Comparison of ENCODE assay signal across 8 mouse cellular contexts in genomic region chr4:105158651-105159530, GRCm38 (mm10). TPM values are rescaled to one million over a fixed set of nuclear protein-coding genes. Genes with fewer than 3 reads are reported as not detected.
DNase-seq lines count a peak whose midpoint lies in the region; ATAC-seq and TF ChIP-seq lines count a peak whose summit lies in the region.

No protein-coding gene starts in this region.

- H3K4me1 ChIP-seq in forebrain, embryonic 13.5 days, result peaks cover 55% of the 10 kb centered on the region
- H3K4me1 ChIP-seq in hindbrain, embryonic 15.5 days (replicated peaks), result peaks cover 20% of the 10 kb centered on the region
- H3K4me1 ChIP-seq in lung, postnatal 0 days (ENCODE audit: insufficient read depth, low read depth, low read length), result no peaks in the 10 kb centered on the region; the same call in 1 of the 2 replicates

- peaks cover 10% of the 10 kb centered on the region; the same call in 1 of the 2 replicates for H3K36me3 ChIP-seq in forebrain, embryonic 13.5 days (ENCODE audit: poor library complexity, severe bottlenecking)
- no peaks in the 10 kb centered on the region for H3K36me3 ChIP-seq in hindbrain, embryonic 15.5 days
- H3K36me3 ChIP-seq in lung, postnatal 0 days (ENCODE audit: insufficient read depth, low read length), result 0 out of 2 replicates have a peak, but pooled peaks cover 12% of the 10 kb centered on the region

- TF ChIP-seq EP300 in lung, postnatal 0 days (IDR thresholded peaks at IDR 0.05), result no peak

- TF ChIP-seq CTCF in lung, postnatal 0 days (IDR thresholded peaks at IDR 0.05), result peak; percentile 55

- H3K27ac ChIP-seq in forebrain, embryonic 13.5 days, result peak overlapping the region; percentile 93
- H3K27ac ChIP-seq in hindbrain, embryonic 15.5 days (replicated peaks), result peak overlapping the region; percentile 84
- peak overlapping the region; percentile 92 for H3K27ac ChIP-seq in lung, postnatal 0 days (ENCODE audit: low read length)

- no peaks in the 10 kb centered on the region for H3K27me3 ChIP-seq in forebrain, embryonic 13.5 days
- 0 out of 2 replicates have a peak, but pooled peaks cover 2% of the 10 kb centered on the region for H3K27me3 ChIP-seq in hindbrain, embryonic 15.5 days
- no peaks in the 10 kb centered on the region for H3K27me3 ChIP-seq in lung, postnatal 0 days (replicated peaks; ENCODE audit: insufficient read depth, low read length)

- peak overlapping the region; percentile 89 for H3K4me3 ChIP-seq in forebrain, embryonic 13.5 days
- H3K4me3 ChIP-seq in hindbrain, embryonic 15.5 days, result peak overlapping the region; percentile 75
- H3K4me3 ChIP-seq in lung, postnatal 0 days (ENCODE audit: low read depth, low read length), result peak overlapping the region; percentile 84

- H3K9ac ChIP-seq in forebrain, embryonic 13.5 days, result peak overlapping the region; percentile 97
- H3K9ac ChIP-seq in hindbrain, embryonic 15.5 days, result peak overlapping the region; percentile 72
- peak overlapping the region; percentile 92 for H3K9ac ChIP-seq in lung, postnatal 0 days (replicated peaks; ENCODE audit: low read depth)

- under 1% methylated on average over 18 of the region's 18 CpGs for WGBS in forebrain, embryonic 13.5 days
- WGBS in hindbrain, embryonic 15.5 days, result under 1% methylated on average over 18 of the region's 18 CpGs
- WGBS in lung, postnatal 0 days, result 2% methylated on average over 18 of the region's 18 CpGs

- H3K9me3 ChIP-seq in forebrain, embryonic 13.5 days (replicated peaks), result no peaks in the 10 kb centered on the region
- no peaks in the 10 kb centered on the region for H3K9me3 ChIP-seq in hindbrain, embryonic 15.5 days
- no peaks in the 10 kb centered on the region for H3K9me3 ChIP-seq in lung, postnatal 0 days (ENCODE audit: low read length)

- DNase-seq in thymus, postnatal 4 days, result peak; percentile 15
- no peak for DNase-seq in thymus, postnatal 25 days
- DNase-seq in lung, postnatal 0 days (ENCODE audit: low spot score), result peak; percentile 61
- no peak for DNase-seq in c-Kit-positive CD71-positive TER-119-positive erythroid progenitor cells, embryonic 14.5 days (ENCODE audit: low spot score)
- no peak for DNase-seq in thymus, postnatal 36 days
- DNase-seq in ovary, postnatal 10 days (ENCODE audit: low spot score), result no peak

- peak overlapping the region; percentile 80 for H3K4me2 ChIP-seq in forebrain, embryonic 13.5 days
- peak overlapping the region; percentile 86 for H3K4me2 ChIP-seq in hindbrain, embryonic 15.5 days
- H3K4me2 ChIP-seq in lung, postnatal 0 days (replicated peaks; ENCODE audit: low read depth, low read length), result peak overlapping the region; percentile 71

- ATAC-seq in forebrain, embryonic 13.5 days, result no peak
- ATAC-seq in hindbrain, embryonic 15.5 days (ENCODE audit: low FRiP score, low read depth), result no peak
- ATAC-seq in lung, postnatal 0 days, result no peak

RNA-seq across cellular contexts. Expression of gene Plpp3, which starts 1.7 kb away (rescaled TPM):
- 85.7 and 87.9 TPM in 2 replicates for polyA plus RNA-seq in forebrain, embryonic 13.5 days (2015; fragmentation: Nextera tagmentation; extraction: Ambion mirVana)
- 92.4 and 95.1 TPM in 2 replicates for polyA plus RNA-seq in hindbrain, embryonic 15.5 days (2015; fragmentation: Nextera tagmentation; extraction: Ambion mirVana)
- polyA plus RNA-seq in lung, postnatal 0 days (2015; fragmentation: Nextera tagmentation; extraction: Ambion mirVana), result 134 and 140 TPM in 2 replicates

RNA-seq across cellular contexts. Expression of gene Prkaa2, which starts 49.2 kb away (rescaled TPM):
- polyA plus RNA-seq in forebrain, embryonic 13.5 days (2015; fragmentation: Nextera tagmentation; extraction: Ambion mirVana), result 6.2 and 7.1 TPM in 2 replicates
- polyA plus RNA-seq in hindbrain, embryonic 15.5 days (2015; fragmentation: Nextera tagmentation; extraction: Ambion mirVana), result 13.4 and 14.0 TPM in 2 replicates
- polyA plus RNA-seq in lung, postnatal 0 days (2015; fragmentation: Nextera tagmentation; extraction: Ambion mirVana), result 2.3 and 2.6 TPM in 2 replicates

Comparison
In these comparisons a context has a peak if more than half of its experiments do, and no peak if none do; other contexts are left out.
1. DNase-seq: peak in thymus, postnatal 4 days (single experiment) and lung, postnatal 0 days (single experiment); none in thymus, postnatal 25 days (single experiment), c-Kit-positive CD71-positive TER-119-positive erythroid progenitor cells, embryonic 14.5 days (single experiment), thymus, postnatal 36 days (0 of 2) and ovary, postnatal 10 days (single experiment).
2. Peak in every context shown above with its lines, with median percentiles within 50 percentile points of each other: H3K27ac ChIP-seq, H3K4me2 ChIP-seq, H3K4me3 ChIP-seq and H3K9ac ChIP-seq.